Mouse (Mus musculus): ENCODE data around the gene Cd300ld. TPM values are rescaled to one million over a fixed set of nuclear protein-coding genes. Genes with fewer than 3 reads are reported as not detected.

Cd300ld gene
- 3.6 TPM for polyA plus RNA-seq (2014; fragmentation: Illumina TruSeq; extraction: RNeasy Lipid Tissue Mini Kit (QIAGEN cat#74804); ENCODE audit: low read depth, low replicate concordance)

DNA sequence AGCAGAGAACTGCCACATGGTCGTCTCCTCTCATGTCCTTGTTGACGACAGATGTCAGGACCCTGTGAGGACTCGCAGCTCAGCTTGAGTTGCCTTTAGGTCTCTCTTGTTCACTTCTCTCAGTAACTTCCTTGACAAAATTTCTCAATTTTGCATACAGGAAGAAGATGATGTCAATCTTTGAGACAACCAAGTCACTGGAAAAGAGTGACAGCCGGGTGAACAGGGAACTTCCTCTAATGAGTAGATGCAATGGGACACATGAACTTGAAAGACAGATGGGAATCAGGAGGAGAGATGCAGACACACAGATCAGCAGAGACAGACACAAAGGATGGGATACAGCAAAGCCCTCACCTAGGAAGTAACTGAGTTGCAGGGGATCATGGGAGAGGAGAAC, at the start of gene Cd300ld:
TSS of gene Cd300ld (minus strand) at position 130 of the 400 bp plus-strand sequence.

DNA sequence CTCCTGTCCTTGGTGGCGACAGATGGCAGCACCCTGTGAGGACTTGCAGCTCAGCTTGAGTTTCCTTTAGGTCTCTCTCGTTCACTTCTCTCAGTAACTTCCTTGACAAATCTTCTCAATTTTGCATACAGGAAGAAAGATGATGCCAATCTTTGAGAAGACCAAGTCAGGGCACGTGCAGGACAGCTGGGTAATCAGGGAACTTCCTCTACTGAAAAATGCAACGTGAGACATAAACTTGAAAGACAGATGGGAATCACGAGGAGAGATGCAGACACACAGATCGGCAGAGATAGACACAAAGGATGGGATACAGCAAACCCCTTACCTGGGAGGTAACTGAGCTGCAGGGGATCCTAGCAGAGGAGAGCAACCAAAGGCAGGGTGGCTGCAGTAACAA, 47.9 kb upstream of the Cd300ld start, which contains the start of gene Cd300ld5:
TSS of gene Cd300ld5 (minus strand) at position 101 of the 400 bp plus-strand sequence.

DNA sequence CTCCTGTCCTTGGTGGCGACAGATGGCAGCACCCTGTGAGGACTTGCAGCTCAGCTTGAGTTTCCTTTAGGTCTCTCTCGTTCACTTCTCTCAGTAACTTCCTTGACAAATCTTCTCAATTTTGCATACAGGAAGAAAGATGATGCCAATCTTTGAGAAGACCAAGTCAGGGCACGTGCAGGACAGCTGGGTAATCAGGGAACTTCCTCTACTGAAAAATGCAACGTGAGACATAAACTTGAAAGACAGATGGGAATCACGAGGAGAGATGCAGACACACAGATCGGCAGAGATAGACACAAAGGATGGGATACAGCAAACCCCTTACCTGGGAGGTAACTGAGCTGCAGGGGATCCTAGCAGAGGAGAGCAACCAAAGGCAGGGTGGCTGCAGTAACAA, 37.2 kb upstream of the Cd300ld start, which contains the start of gene Cd300ld4:
TSS of gene Cd300ld4 (minus strand) at position 101 of the 400 bp plus-strand sequence.

DNA sequence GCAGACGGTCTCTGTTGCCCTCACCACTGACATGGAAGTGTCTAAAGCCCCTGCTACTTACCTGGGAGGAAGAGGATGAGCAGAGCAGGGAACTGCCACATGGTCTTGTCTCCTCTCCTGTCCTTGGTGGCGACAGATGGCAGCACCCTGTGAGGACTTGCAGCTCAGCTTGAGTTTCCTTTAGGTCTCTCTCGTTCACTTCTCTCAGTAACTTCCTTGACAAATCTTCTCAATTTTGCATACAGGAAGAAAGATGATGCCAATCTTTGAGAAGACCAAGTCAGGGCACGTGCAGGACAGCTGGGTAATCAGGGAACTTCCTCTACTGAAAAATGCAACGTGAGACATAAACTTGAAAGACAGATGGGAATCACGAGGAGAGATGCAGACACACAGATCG, 26.4 kb upstream of the Cd300ld start, which contains the start of gene Cd300ld2:
TSS of gene Cd300ld2 (minus strand) at position 101 of the 400 bp plus-strand sequence.

DNA sequence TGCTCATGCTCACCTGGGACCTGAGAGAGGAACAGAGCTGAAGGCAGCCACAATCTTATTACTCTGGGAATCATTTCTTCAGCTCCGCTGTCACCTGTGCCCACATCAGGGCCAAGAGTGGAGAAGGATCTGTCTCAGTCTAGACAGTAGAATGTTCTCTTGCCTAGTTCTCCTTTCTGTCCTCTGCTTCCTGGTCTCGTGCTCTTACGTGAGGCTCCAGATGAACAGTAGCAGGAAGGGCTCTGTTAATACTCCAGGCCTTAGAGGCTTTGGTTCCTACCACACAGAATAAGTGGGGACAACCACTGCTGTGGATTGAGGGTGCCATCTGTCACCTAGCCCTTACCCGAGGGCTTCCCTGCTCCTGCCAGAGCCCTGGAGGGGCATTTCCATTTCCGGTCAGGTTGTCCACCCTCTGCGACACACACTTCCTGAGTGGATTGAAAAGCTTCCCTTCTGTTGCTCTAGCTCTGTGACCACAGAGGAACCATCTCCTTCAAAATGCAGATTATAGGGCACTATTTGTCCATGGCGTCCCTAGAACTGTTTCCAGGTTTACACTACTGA, 11.8 kb upstream of the Cd300ld start, which contains the start of gene Cd300c2:
TSS of gene Cd300c2 (minus strand) at position 407 of the 567 bp plus-strand sequence.

DNA sequence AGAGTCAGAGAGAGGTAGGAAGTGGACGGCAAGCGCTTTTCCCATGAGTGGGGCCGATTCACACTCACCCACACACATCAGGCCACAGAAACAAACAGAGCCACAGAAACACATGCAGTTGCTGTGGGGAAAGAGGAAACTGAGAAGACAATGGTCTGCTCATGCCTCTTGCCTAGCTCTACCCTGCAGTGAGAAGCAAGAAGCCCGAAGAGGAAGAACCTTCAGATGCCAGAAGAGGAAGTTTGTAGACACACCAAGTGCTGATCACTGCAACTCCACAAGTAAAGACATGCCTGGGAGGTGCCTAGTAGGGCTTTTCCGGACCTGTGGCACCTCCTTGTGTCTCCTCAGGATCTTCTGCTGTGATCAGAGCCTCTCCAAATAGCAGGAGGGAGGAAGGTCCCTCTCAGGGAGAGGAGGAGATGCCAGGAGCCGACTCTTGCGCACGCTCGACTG, 20.9 kb downstream of the Cd300ld start, which contains the start of gene Cd300c:
TSS of gene Cd300c (minus strand) at position 406 of the 456 bp plus-strand sequence.

DNA sequence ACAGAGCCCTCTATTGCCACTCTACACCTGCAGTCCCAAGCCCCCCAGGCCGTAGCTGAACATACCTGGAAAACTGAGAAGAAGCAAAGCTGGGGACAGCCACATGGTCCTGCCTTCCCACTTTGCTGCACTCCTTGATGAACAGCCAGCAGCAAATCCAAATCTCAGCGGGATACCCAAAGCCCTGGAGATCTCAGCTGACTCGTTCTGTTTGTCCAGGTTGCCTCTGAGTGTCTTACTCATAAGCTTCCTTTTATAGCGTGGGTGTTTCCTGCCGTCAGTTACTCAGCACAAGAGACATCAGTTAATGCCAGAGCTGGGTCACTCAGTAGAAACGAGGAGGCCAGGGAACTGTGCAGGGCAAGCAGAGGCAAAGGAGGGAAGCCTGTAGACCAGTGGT, 55.6 kb downstream of the Cd300ld start, which contains the start of gene Cd300lb:
TSS of gene Cd300lb (minus strand) at position 243 of the 400 bp plus-strand sequence.

Other genes with a start within 250 kb of the Cd300ld start
- not detected for gene Kif19a, start 224.5 kb downstream of the Cd300ld start, polyA plus RNA-seq (2014; fragmentation: Illumina TruSeq; extraction: RNeasy Lipid Tissue Mini Kit (QIAGEN cat#74804); ENCODE audit: low read depth, low replicate concordance)
- gene Btbd17, start 194.0 kb downstream of the Cd300ld start, polyA plus RNA-seq (2014; fragmentation: Illumina TruSeq; extraction: RNeasy Lipid Tissue Mini Kit (QIAGEN cat#74804); ENCODE audit: low read depth, low replicate concordance) = not detected
- gene Gpr142, start 191.0 kb downstream of the Cd300ld start, polyA plus RNA-seq (2014; fragmentation: Illumina TruSeq; extraction: RNeasy Lipid Tissue Mini Kit (QIAGEN cat#74804); ENCODE audit: low read depth, low replicate concordance) = not detected
- gene Gprc5c, start 138.8 kb downstream of the Cd300ld start, polyA plus RNA-seq (2014; fragmentation: Illumina TruSeq; extraction: RNeasy Lipid Tissue Mini Kit (QIAGEN cat#74804); ENCODE audit: low read depth, low replicate concordance) = 0.23 TPM
- 2.3 TPM for gene Cd300a, start 99.9 kb downstream of the Cd300ld start, polyA plus RNA-seq (2014; fragmentation: Illumina TruSeq; extraction: RNeasy Lipid Tissue Mini Kit (QIAGEN cat#74804); ENCODE audit: low read depth, low replicate concordance)
- gene Cd300lb, start 55.5 kb downstream of the Cd300ld start, polyA plus RNA-seq (2014; fragmentation: Illumina TruSeq; extraction: RNeasy Lipid Tissue Mini Kit (QIAGEN cat#74804); ENCODE audit: low read depth, low replicate concordance) = 1.0 TPM
- not detected for gene Cd300c, start 20.8 kb downstream of the Cd300ld start, polyA plus RNA-seq (2014; fragmentation: Illumina TruSeq; extraction: RNeasy Lipid Tissue Mini Kit (QIAGEN cat#74804); ENCODE audit: low read depth, low replicate concordance)
- gene Cd300c2, start 12.0 kb upstream of the Cd300ld start, polyA plus RNA-seq (2014; fragmentation: Illumina TruSeq; extraction: RNeasy Lipid Tissue Mini Kit (QIAGEN cat#74804); ENCODE audit: low read depth, low replicate concordance) = 1.7 TPM
- not detected for gene Cd300ld2, start 26.3 kb upstream of the Cd300ld start, polyA plus RNA-seq (2014; fragmentation: Illumina TruSeq; extraction: RNeasy Lipid Tissue Mini Kit (QIAGEN cat#74804); ENCODE audit: low read depth, low replicate concordance)
- gene Cd300ld4, start 37.1 kb upstream of the Cd300ld start, polyA plus RNA-seq (2014; fragmentation: Illumina TruSeq; extraction: RNeasy Lipid Tissue Mini Kit (QIAGEN cat#74804); ENCODE audit: low read depth, low replicate concordance) = not detected
- gene Cd300ld5, start 47.8 kb upstream of the Cd300ld start, polyA plus RNA-seq (2014; fragmentation: Illumina TruSeq; extraction: RNeasy Lipid Tissue Mini Kit (QIAGEN cat#74804); ENCODE audit: low read depth, low replicate concordance) = 2.1 TPM
- gene Cd300ld3, start 58.5 kb upstream of the Cd300ld start, polyA plus RNA-seq (2014; fragmentation: Illumina TruSeq; extraction: RNeasy Lipid Tissue Mini Kit (QIAGEN cat#74804); ENCODE audit: low read depth, low replicate concordance) = 2.1 TPM
- gene Cd300e, start 72.3 kb upstream of the Cd300ld start, polyA plus RNA-seq (2014; fragmentation: Illumina TruSeq; extraction: RNeasy Lipid Tissue Mini Kit (QIAGEN cat#74804); ENCODE audit: low read depth, low replicate concordance) = not detected
- 0.23 TPM for gene Rab37, start 101.5 kb upstream of the Cd300ld start, polyA plus RNA-seq (2014; fragmentation: Illumina TruSeq; extraction: RNeasy Lipid Tissue Mini Kit (QIAGEN cat#74804); ENCODE audit: low read depth, low replicate concordance)
- 0.93 TPM for gene Cd300lf, start 144.1 kb upstream of the Cd300ld start, polyA plus RNA-seq (2014; fragmentation: Illumina TruSeq; extraction: RNeasy Lipid Tissue Mini Kit (QIAGEN cat#74804); ENCODE audit: low read depth, low replicate concordance)
- 3.4 TPM for gene Slc9a3r1, start 173.4 kb upstream of the Cd300ld start, polyA plus RNA-seq (2014; fragmentation: Illumina TruSeq; extraction: RNeasy Lipid Tissue Mini Kit (QIAGEN cat#74804); ENCODE audit: low read depth, low replicate concordance)
- gene Tmem104, start 197.6 kb upstream of the Cd300ld start, polyA plus RNA-seq (2014; fragmentation: Illumina TruSeq; extraction: RNeasy Lipid Tissue Mini Kit (QIAGEN cat#74804); ENCODE audit: low read depth, low replicate concordance) = 1.3 TPM
- gene Nat9, start 197.9 kb upstream of the Cd300ld start, polyA plus RNA-seq (2014; fragmentation: Illumina TruSeq; extraction: RNeasy Lipid Tissue Mini Kit (QIAGEN cat#74804); ENCODE audit: low read depth, low replicate concordance) = 0.82 TPM

Measured in adrenal gland, adult 10 weeks (tissue).